14 mouse cellular contexts compared by ENCODE assay signal in the genomic region with DNA sequence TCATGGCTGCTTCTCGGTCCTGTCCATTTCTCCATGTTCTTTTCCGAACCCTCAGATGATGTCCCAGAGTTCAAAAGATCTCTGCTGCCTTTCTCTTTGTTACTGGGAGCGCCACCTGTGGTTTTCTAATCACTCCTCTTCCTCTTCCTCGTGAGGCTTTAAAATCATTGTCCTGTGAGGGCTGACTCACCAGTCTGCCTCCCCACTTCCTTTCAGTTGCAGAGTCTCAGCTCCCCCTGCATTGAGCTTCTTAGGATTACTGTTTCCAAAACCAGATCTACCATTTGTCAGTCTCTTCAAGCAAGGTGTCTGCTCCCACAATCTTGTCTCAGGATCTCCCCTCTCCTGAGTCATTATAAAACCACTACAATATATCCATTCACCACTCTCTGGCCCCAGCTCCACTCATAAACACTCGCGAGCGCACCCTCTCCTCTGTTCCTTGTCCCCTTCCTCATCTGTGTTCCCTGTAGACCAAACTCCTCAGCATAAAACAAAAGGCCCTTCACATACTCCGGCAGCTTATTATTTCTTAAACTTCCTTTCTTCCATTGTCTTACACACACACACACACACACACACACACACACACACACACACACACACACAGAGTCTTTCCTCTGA.
DNase-seq lines count a peak whose midpoint lies in the region; ATAC-seq lines count a peak whose summit lies in the region.
"Had no signal": no experiment of that assay in that cellular context is flagged by ENCODE, and none has a peak within 500 bp of the region (broad histone marks: within the 10 kb centered on the region; RNA-seq: fewer than 3 reads in every experiment).

No protein-coding gene starts in this region.

- DNase-seq in heart, adult 11 months: peak; percentile 92
- DNase-seq in heart, postnatal 36 days: no peak
- DNase-seq in kidney, postnatal 36 days: no peak
- no peak for DNase-seq in neural tube, embryonic 10.5 days (ENCODE audit: extremely low spot score, low spot score)
- DNase-seq in adrenal gland, adult 8-10 months: no peak
- DNase-seq in embryo, embryonic 11 days: no peak
- DNase-seq: gastrocnemius, postnatal 36 days; right cerebral cortex, postnatal 4 days; thymus, adult 18-20 months had no signal

- H3K4me1 ChIP-seq in kidney, embryonic 15.5 days: peaks cover 18% of the 10 kb centered on the region; the same call in 1 of the 2 replicates
- peaks cover 88% of the 10 kb centered on the region for H3K4me1 ChIP-seq in neural tube, embryonic 13.5 days (replicated peaks)

- ATAC-seq in kidney, embryonic 15.5 days (replicated peaks; ENCODE audit: low FRiP score): no peak
- ATAC-seq in neural tube, embryonic 13.5 days (ENCODE audit: low read depth): no peak

- WGBS in kidney, embryonic 15.5 days: 67% methylated on average over 8 of the region's 8 CpGs
- WGBS in neural tube, embryonic 13.5 days: 62% methylated on average over 8 of the region's 8 CpGs

- intact Hi-C loops in heart, postnatal 36 days (cut with DNase I): no loop called here

- no peaks in the 10 kb centered on the region for H3K9me3 ChIP-seq in kidney, embryonic 15.5 days (replicated peaks)
- H3K9me3 ChIP-seq in neural tube, embryonic 13.5 days: no peaks in the 10 kb centered on the region
- H3K9me3 ChIP-seq: forebrain, embryonic 12.5 days; midbrain, embryonic 12.5 days had no signal

- no peak overlapping the region for H3K4me3 ChIP-seq in kidney, embryonic 15.5 days (replicated peaks)
- H3K4me3 ChIP-seq in neural tube, embryonic 13.5 days: no peak overlapping the region
- H3K4me3 ChIP-seq: forebrain, embryonic 12.5 days; midbrain, embryonic 12.5 days had no signal

- no peak overlapping the region for H3K9ac ChIP-seq in kidney, embryonic 15.5 days
- H3K9ac ChIP-seq in neural tube, embryonic 13.5 days: no peak overlapping the region
- H3K9ac ChIP-seq: forebrain, embryonic 12.5 days; midbrain, embryonic 12.5 days had no signal

- H3K4me2 ChIP-seq in kidney, embryonic 15.5 days: no peak overlapping the region
- H3K4me2 ChIP-seq in neural tube, embryonic 13.5 days: no peak overlapping the region
- H3K4me2 ChIP-seq: forebrain, embryonic 12.5 days; liver, embryonic 11.5 days; midbrain, embryonic 12.5 days had no signal

- H3K36me3 ChIP-seq in kidney, embryonic 15.5 days: no peaks in the 10 kb centered on the region
- H3K36me3 ChIP-seq in neural tube, embryonic 13.5 days: no peaks in the 10 kb centered on the region
- H3K36me3 ChIP-seq: forebrain, embryonic 12.5 days; midbrain, embryonic 12.5 days had no signal

- peak overlapping the region; percentile 51; the same call in 1 of the 2 replicates for H3K27ac ChIP-seq in kidney, embryonic 15.5 days
- H3K27ac ChIP-seq in neural tube, embryonic 13.5 days (replicated peaks): peak overlapping the region; percentile 11
- H3K27ac ChIP-seq: forebrain, embryonic 12.5 days; midbrain, embryonic 12.5 days had no signal

- H3K27me3 ChIP-seq in kidney, embryonic 15.5 days: no peaks in the 10 kb centered on the region
- H3K27me3 ChIP-seq in neural tube, embryonic 13.5 days: no peaks in the 10 kb centered on the region
- H3K27me3 ChIP-seq: forebrain, embryonic 12.5 days; midbrain, embryonic 12.5 days had no signal
